Mouse (Mus musculus): ENCODE measurements around the gene Mybphl. TPM values are rescaled to one million over a fixed set of nuclear protein-coding genes. Genes with fewer than 3 reads are reported as not detected.
A peak's percentile ranks its signal among the peaks of the same experiment; 100 is the strongest.

Gene Mybphl
- polyA plus RNA-seq, 1 experiment, result 39.2 TPM

DNA sequence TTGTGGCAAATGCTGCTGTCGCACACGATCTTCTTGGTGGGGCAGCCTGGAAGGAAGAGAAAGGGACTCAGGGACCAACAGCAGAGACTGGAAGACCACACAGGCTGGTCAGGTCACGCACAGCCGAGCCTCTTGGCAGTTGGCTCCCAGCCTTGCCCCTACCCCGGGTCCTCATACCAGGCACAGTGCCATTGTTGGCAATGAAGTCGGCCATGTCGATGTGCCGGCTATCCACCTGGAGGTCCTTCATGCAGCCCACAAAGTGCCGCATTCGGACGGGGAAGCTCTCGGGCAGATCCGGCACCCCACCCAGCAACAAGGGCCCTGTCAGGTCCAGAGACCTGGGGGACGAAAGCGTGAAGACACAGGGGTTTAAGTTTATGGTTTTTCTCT, 37.8 kb downstream of the Mybphl start:
- Histone ChIP-seq H3K4me1 (ENCODE audit: control insufficient read depth, insufficient read depth, low read length) (no peaks in the 10 kb centered on the region), H3K4me3 (replicated peaks; ENCODE audit: extremely low read depth, low read depth, low read length) (no peak overlapping the region)
- TF ChIP-seq POLR2A (IDR thresholded peaks at IDR 0.05; ENCODE audit: borderline replicate concordance, extremely low read depth, low read depth, low read length), result no peak
- TF ChIP-seq CTCF (IDR thresholded peaks at IDR 0.05; ENCODE audit: insufficient read depth, low read length), result no peak
- 82% methylated on average over 15 of the region's 15 CpGs for WGBS
- no peak for DNase-seq

DNA sequence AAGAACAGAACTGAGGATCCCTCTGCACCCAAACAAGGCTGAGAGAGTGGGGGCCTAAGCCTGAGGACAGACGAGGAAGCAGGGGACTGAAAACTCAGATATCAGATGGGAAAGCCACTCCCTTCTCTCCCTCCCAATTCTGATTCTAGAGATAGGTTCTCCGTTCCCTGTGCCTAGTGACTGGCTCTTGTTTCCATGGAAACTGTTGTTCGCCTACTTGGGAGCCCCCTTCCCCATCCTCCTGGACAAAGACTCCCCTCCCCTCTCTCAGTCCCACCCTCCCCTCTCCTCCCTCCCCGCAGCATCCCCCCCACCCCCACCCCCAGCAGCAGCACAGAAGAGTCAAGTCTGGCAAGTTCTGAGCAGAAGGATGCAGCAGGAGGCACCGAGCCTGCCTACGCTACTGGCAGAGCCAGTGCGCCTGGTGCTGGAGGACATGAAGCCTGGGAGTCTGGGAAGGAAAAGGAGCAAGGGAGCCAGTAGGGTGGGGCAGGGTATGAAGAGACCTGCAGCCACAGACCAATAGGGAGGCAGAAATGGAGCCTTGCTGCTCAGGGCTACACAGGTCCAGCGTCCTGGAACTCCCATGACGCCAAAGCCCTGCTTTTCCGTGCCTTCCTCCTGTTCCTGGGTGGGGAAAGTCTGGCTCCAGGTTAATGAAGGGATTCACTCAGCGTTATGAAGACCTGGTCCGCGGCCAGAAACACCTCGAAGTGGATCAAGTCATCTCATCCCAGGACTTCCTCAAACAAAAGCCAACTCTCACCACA, 41.0 kb downstream of the Mybphl start:
- Histone ChIP-seq H3K4me1 (ENCODE audit: control insufficient read depth, insufficient read depth, low read length) (no peaks in the 10 kb centered on the region), H3K4me3 (replicated peaks; ENCODE audit: extremely low read depth, low read depth, low read length) (no peak overlapping the region)
- DNase-seq, result no peak
- TF ChIP-seq CTCF (IDR thresholded peaks at IDR 0.05; ENCODE audit: insufficient read depth, low read length) (no peak), POLR2A (IDR thresholded peaks at IDR 0.05; ENCODE audit: borderline replicate concordance, extremely low read depth, low read depth, low read length) (no peak)
- 56% methylated on average over 14 of the region's 14 CpGs for WGBS

- Histone ChIP-seq H3K4me1 (ENCODE audit: control insufficient read depth, insufficient read depth, low read length) (peaks cover 3% of the 10 kb centered on the region), H3K4me3 (replicated peaks; ENCODE audit: extremely low read depth, low read depth, low read length) (no peak overlapping the region)
- TF ChIP-seq POLR2A (IDR thresholded peaks at IDR 0.05; ENCODE audit: borderline replicate concordance, extremely low read depth, low read depth, low read length) (no peak), CTCF (IDR thresholded peaks at IDR 0.05; ENCODE audit: insufficient read depth, low read length) (no peak)
- DNase-seq, result no peak
- 91% methylated on average over 24 of the region's 24 CpGs for WGBS
Measured at GRCm38 (mm10) chr3:108406306-108406885, 41.7 kb downstream of the Mybphl start.

GRCm38 (mm10) chr3:108408517-108409008, 43.9 kb downstream of the Mybphl start:
- DNase-seq, result no peak
- Histone ChIP-seq H3K4me3 (replicated peaks; ENCODE audit: extremely low read depth, low read depth, low read length) (no peak overlapping the region), H3K4me1 (ENCODE audit: control insufficient read depth, insufficient read depth, low read length) (peaks cover 10% of the 10 kb centered on the region)
- 75% methylated on average over 8 of the region's 8 CpGs for WGBS
- no peak for TF ChIP-seq CTCF (IDR thresholded peaks at IDR 0.05; ENCODE audit: insufficient read depth, low read length)
- TF ChIP-seq POLR2A (IDR thresholded peaks at IDR 0.05; ENCODE audit: borderline replicate concordance, extremely low read depth, low read depth, low read length), result no peak

DNA sequence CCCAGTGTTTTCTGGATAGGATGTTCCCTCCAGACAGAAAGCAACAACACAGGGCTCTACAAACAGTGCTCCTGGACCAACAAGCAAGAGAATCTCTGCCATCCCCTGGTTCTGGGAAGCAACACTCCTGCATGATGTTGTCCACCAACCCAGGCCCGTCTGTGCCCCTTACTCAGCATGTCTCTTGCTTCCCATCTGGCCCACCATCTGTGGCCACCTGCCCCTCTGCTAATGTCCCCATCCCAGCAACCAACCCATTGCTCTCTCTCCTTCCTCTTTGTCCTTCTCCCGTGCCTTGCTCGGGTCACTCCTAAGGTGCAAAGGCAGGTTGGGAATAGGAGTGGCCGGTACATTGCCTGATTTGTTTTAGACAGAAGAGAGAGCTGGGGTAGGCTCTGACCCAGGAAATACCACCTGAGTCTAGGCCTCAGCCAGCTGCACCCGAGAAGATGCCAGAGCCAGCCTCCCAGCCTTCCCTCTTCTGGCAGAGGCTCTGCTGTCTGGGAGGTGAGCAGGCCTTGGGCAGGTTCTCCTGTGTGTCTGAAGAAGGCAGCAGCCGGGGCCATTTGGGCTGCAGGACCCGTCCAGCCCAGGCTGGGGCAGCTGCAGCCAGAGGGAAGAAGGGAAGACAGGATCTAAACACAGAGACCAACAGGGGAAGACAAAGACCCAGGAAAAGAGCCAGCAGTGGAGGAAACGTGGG, 45.1 kb downstream of the Mybphl start:
- no peak for TF ChIP-seq CTCF (IDR thresholded peaks at IDR 0.05; ENCODE audit: insufficient read depth, low read length)
- TF ChIP-seq POLR2A (IDR thresholded peaks at IDR 0.05; ENCODE audit: borderline replicate concordance, extremely low read depth, low read depth, low read length), result no peak
- DNase-seq, result no peak
- no peak overlapping the region for H3K4me3 ChIP-seq (replicated peaks; ENCODE audit: extremely low read depth, low read depth, low read length)
- H3K4me1 ChIP-seq (ENCODE audit: control insufficient read depth, insufficient read depth, low read length), result peaks cover 12% of the 10 kb centered on the region
- WGBS, result 55% methylated on average over 8 of the region's 8 CpGs

DNA sequence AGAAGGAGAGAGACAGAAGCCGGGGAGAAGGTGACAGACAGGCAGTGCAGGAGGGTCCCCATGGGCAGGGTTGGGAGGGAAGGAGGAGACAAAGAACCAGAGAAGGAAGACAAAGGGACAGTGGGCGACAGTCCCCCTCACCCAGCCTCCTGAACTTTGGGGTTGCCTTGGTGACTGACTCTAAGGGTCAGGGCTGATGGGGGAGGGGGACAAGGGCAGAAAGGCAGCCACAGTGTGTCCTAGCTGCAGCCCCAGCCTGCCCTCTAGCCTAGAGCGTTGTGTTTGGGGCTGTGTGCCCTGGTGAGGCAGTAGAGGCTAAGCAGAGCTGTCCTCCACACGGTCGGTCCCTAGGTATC, 45.6 kb downstream of the Mybphl start:
- Histone ChIP-seq H3K4me3 (replicated peaks; ENCODE audit: extremely low read depth, low read depth, low read length) (no peak overlapping the region), H3K4me1 (ENCODE audit: control insufficient read depth, insufficient read depth, low read length) (peaks cover 16% of the 10 kb centered on the region)
- DNase-seq, result no peak
- TF ChIP-seq POLR2A (IDR thresholded peaks at IDR 0.05; ENCODE audit: borderline replicate concordance, extremely low read depth, low read depth, low read length), result no peak
- 44% methylated on average over 5 of the region's 5 CpGs for WGBS

DNA sequence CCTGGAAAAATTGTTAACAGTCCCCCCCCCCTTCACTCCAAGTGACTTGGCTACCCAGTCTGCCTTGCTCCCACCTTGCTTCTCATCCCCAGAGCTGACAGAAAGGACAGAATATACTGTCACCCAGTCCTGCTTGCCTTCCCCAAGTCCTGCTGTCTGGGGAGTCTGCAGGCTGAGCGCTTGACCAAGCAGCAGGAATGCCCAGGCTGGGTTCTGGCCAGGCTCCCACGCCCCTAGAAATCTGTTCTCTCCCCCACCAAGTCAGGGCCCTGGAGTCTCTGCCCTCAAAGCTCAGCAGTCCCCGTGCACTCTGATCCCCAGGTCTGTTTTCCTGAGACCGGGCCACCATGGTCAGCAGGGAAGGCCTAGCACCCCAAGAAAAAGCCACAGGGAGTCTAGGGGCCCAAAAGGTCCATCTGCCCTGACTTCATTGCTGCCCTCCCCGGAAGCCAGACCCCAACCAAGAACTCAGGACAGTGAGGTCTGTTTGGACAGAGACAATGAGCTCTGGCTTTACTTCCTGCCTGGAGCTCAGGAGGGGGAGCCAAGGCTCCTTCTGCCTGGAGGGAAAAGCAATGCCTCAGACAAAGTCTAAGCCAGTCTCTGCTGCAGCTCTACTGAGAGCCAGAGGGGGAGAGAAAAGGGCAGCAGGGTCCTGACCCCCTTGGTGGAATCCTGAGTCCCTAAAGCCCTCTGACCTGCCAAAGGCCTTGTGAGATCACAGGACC, 46.5 kb downstream of the Mybphl start:
- no peak for DNase-seq
- 48% methylated on average over 5 of the region's 5 CpGs for WGBS
- no peak for TF ChIP-seq CTCF (IDR thresholded peaks at IDR 0.05; ENCODE audit: insufficient read depth, low read length)
- no peak for TF ChIP-seq POLR2A (IDR thresholded peaks at IDR 0.05; ENCODE audit: borderline replicate concordance, extremely low read depth, low read depth, low read length)
- no peak overlapping the region for H3K4me3 ChIP-seq (replicated peaks; ENCODE audit: extremely low read depth, low read depth, low read length)
- H3K4me1 ChIP-seq (ENCODE audit: control insufficient read depth, insufficient read depth, low read length), result peaks cover 16% of the 10 kb centered on the region

GRCm38 (mm10) chr3:108411754-108412121, 47.0 kb downstream of the Mybphl start:
- Histone ChIP-seq H3K4me1 (ENCODE audit: control insufficient read depth, insufficient read depth, low read length) (peaks cover 16% of the 10 kb centered on the region), H3K4me3 (replicated peaks; ENCODE audit: extremely low read depth, low read depth, low read length) (no peak overlapping the region)
- TF ChIP-seq POLR2A (IDR thresholded peaks at IDR 0.05; ENCODE audit: borderline replicate concordance, extremely low read depth, low read depth, low read length) (no peak), CTCF (IDR thresholded peaks at IDR 0.05; ENCODE audit: insufficient read depth, low read length) (no peak)
- peak; percentile 22 for DNase-seq
- 38% methylated on average over 8 of the region's 8 CpGs for WGBS

GRCm38 (mm10) chr3:108413634-108414360, 49.1 kb downstream of the Mybphl start:
- TF ChIP-seq CTCF (IDR thresholded peaks at IDR 0.05; ENCODE audit: insufficient read depth, low read length) (no peak), POLR2A (IDR thresholded peaks at IDR 0.05; ENCODE audit: borderline replicate concordance, extremely low read depth, low read depth, low read length) (no peak)
- WGBS, result 98% methylated on average over 35 of the region's 35 CpGs
- Histone ChIP-seq H3K4me3 (replicated peaks; ENCODE audit: extremely low read depth, low read depth, low read length) (no peak overlapping the region), H3K4me1 (ENCODE audit: control insufficient read depth, insufficient read depth, low read length) (peaks cover 16% of the 10 kb centered on the region)
- no peak for DNase-seq
